Mouse (Mus musculus) CD4-positive helper T cell, adult 2 months (primary cell): ENCODE measurements at regions not wholly inside any gene's neighbourhood (a gene's known extent, or its start where the extent isn't known, plus 50 kb on each side); places are given as distances from the start of the nearest gene placed in this dataset.

Experiments used
- DNase-seq: peaks from one replicate; pipeline ENCODE4 v3.0.0-alpha.2; 2012; ENCODE audit warnings: low read depth, missing footprints, low spot score

DNA sequence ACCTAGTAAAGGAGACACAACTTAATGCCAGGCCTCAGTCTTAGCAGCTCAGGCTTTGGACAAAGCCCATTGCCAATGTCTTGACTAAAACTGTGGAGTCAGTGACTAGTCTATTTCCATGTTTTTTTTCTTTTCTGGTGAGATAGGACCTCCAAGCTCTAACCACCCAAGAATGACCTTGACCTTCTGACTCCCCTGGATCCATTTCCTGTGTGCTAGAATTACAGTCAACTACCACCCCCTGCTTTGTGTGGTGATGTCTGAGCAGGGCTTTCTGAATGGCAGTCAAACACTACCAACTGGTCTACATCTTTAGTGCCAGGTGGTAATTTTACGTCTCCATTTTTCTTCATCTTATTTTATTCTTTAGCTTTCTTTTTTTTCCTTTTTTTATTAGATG, 51.3 kb upstream of the Rnf138rt1 start:
- no peak for DNase-seq

DNA sequence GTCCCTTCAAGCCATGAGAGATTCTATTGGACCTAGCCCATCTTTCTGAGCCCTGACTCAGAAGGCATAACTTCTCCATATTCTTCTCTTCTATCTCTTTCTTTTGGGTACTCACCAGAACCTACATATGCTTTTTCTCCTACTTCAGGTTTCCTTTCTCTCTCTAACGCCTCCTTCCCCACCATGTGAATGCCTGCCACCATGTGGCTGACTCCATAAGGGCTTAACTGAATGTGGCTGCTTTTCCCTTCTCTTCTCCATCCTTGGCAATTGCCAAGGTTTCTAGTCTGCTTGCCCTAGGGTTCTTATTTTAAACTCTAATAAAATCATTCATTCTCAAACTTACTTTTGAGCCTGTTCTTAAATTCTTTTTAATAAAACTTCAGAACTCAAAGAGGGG, 53.7 kb upstream of the Rnf138rt1 start:
- no peak for DNase-seq

DNA sequence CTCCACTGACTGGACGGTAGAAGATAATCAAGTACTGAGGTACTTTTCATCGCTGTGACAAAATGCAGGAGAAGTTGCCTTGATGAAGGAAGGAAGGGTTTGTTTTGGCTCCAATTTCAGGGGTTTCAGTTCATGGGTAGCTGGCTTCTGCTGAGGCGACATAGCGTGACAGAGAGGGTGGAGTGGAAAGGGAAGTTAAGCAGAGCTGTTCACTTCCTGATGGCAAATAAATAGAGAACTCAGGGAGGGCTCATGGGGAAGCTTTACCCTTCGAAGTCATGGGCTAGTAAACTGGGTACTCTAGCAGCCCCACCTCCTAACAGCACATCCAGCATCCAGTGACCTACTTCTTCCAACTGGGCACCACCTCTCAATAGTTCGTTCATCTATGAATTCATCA, 61.2 kb upstream of the Rnf138rt1 start:
- no peak for DNase-seq

DNA sequence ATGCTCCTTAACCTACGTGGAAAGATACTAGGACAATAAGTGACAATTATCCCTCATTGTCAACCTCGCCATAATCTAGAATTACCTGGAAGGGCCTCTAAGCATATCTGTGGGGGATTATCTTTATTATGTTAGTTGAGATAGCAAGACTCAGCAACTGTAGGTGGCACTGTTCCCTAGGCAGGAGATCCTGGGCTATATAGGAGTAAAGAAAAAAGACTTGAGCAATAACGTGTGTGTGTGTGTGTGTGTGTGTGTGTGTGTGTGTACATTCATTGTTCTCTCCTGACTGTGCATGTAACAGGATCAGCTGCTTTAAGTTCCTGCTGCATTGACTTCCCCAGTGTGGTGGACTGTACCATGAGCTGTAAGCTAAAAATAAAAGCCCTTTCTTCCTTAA, 66.3 kb upstream of the Rnf138rt1 start:
- peak; percentile 23 for DNase-seq

DNA sequence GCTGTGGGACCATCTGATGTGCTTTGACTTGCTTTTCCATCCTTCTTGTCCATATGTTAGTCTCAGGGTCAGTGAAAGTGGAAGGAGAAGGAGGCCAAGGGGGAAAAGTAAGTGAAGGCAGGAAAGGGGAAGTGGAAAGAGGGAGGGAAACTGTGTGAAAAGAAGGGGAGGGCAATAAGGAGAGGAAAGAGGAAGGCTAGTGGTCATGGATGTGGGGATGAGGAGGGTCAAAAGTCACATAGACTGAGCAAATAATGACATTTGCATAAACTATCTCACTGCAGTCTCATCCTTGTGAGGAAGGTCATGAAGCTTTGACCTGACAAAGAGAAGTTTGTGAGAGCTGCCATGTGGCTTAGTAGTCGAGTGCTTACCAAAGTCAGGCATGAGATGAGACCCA, 63.4 kb upstream of the Ap1s2 start:
- DNase-seq, result no peak

DNA sequence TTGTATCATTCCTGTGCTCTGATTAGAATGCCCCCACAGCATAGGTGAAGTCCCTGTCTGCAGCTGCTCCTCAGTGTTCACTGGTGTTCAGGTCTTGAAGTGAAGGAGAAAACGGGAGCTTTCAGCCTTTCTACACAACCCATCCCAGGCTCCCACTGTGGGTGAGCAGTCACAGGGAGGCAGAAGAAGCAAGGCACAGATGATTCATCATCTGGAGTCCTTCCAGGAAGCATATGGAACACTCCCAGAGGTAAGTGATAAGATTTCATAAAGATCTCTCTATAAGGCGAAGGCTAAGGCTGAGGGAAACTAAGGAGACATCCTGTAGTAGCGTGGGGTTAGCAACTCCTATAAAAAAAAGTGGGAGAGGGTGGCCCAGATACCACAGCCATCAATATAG, 61.9 kb upstream of the Ap1s2 start:
- DNase-seq, result no peak

DNA sequence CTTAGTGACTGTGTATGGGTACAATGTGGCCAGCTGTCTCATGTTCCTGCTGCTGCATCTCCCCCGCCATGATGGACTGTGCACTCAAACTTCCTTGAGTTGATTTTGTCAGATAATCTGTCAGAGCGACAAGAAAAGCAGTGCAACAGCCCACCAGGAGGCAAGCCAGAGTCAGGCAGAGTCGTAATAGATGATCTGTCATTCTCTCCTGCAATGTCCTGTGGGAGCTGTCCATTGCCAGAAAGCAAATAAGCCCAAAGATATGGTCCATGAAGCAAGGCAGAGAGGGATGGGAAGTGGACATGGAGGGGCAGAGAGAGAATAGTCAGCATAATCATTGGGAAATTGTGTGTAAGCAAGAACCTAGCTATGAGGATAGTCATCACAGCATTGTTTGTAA, 61.2 kb upstream of the Ap1s2 start:
- DNase-seq, result no peak

DNA sequence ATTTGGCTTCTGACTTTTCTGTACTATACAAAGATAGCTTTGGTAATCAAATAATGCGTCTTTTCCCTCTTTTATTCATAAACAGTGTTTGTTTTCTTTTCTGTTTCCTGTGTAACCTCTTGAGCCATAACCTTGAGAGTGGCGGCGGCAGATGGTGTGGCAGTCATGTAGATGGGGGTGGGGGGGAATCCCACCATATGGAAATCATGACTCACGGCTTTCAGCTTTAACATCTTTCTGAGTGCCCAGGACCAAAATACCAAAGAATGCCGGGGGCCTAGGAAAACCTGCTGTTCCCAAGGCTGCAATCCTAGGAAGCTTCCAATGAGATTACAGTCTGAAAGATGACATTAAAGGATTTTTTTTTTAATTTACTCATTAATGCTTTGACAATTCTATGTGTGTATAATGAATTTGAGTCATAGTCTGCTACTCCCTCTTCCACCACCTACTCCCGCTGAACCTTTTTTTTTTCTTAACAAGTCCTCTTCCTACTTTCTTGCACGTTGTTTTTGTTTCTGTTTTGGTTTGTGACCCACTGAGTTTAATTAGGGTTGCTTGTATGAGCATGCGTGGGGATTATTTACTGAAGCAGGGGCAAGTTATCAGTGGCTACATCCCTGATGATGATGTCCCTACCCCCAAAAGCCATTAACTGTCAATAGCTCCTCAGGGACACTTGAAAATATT, 60.2 kb upstream of the Ap1s2 start:
- DNase-seq, result peak; percentile 35

DNA sequence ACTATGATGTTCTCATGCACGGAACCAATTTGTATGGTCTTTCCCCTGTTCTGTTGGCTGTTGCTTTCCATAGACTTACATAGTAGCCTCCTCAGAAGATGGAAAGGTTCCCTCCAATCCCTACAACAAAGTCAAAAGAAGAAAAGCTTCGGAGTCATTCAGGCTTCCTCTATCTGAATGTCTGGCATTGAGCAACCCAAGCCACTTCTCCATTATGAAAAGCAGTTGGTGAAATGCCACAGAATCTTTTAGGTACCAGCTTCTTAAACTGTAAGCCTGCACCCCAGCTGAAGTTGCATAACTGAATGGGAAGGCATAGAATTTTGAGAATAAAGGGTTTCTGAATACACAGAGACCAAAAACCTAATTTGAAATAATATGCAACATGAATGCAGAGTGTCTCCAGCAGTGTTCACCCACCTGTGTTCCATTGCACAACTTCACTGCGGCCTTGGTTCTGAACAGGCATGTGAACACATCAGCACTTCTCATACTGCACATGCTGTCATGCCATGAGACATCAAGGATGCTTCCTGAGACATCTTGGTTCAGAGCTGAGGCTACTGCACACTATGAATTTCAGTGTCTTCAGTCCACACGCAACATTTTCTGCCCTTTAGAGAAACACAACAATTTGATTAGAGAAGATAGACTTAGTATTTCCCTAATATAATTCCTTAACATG, 57.8 kb upstream of the Ap1s2 start:
- no peak for DNase-seq

DNA sequence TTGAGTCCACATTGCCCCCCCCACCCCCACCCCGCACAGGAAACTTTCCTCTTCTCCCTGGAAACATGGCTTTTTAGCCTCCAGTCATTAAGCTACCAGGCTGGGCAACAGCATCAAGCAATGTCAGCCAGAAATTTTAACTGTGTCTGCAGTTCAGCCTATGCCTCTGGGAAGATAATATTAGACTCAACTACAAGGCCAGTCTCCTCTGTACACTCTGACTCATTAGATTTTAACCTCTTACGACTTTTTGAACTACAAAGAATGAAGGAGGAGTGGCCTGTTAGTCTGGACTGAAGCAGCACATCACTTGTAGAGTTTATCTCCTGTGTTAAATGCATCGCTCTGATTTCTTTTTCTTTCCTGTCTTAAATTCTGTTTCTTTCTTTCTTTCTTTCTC, 50.3 kb upstream of the Ap1s2 start:
- DNase-seq, result no peak
